Mouse (Mus musculus) embryonic fibroblast, embryonic 13.5 days (primary cell): ENCODE results near the gene Spop. TPM values are rescaled to one million over a fixed set of nuclear protein-coding genes. Genes with fewer than 3 reads are reported as not detected.

Source experiments
- H3K27ac ChIP-seq: 2 replicates; pipeline ENCODE4 v1.5.1; 2012; ENCODE audit warnings: low read length, control low read depth, inconsistent platforms; ENCODE audit not compliant: insufficient read depth
- H3K4me1 ChIP-seq: 2 replicates; pipeline ENCODE4 v1.6.1; 2011; ENCODE audit warnings: low read length; ENCODE audit not compliant: control insufficient read depth, insufficient read depth
- H3K4me3 ChIP-seq: 2 replicates; pipeline ENCODE4 v1.5.1; 2011; ENCODE audit warnings: mild to moderate bottlenecking, control low read depth, low read length; ENCODE audit not compliant: insufficient read depth
- CTCF ChIP-seq: IDR thresholded peaks from 2 replicates; pipeline ENCODE4 v1.5.1; 2011; ENCODE audit warnings: mild to moderate bottlenecking, control low read depth, low read length, moderate library complexity, borderline replicate concordance; ENCODE audit not compliant: insufficient read depth
- POLR2A ChIP-seq: IDR thresholded peaks from 2 replicates; pipeline ENCODE4 v1.6.1; 2011; ENCODE audit warnings: low read depth, mild to moderate bottlenecking, control low read depth, low read length, moderate library complexity
- polyA plus RNA-seq: library from polyadenylated mRNA; stranded (reverse); fragments of >200 nt; gene quantifications from 2 replicates; pipeline ENCODE4 v1.2.4, GENCODE M21; 2011; ENCODE audit warnings: low read depth; ENCODE audit not compliant: missing spikeins, insufficient read length

Spop gene
- 122 and 155 TPM in 2 replicates for polyA plus RNA-seq

GRCm38 (mm10) chr11:95413641-95414535 lies at the start of gene Spop:
Gene Spop, plus strand, starts transcription at chr11:95414080.
- peak within 1 kb of the TSS; percentile 47 for H3K4me3 ChIP-seq
- H3K4me1 ChIP-seq = peaks cover 5% of the 10 kb centered on the region

DNA sequence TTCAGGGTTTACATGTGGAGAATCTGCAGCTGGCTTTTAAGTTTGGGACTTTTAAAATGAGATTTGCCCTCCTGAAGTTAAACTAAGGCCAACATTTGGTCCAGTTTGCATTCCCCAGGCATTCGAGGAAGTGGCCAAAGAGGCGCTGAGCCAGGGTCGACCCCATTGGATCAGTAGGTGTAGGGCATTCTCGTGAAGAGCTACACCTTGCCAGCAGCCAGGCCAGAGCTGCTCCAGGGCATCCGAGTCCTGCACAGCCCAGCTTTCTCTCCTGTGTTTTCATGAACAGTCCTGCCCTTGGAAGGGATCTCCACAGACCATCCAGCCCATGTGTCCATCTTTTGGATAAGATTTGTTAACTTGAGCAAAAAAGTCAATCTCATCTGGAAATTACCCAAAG lies 49.5 kb upstream of the Spop start:
- H3K27ac ChIP-seq = no peak overlapping the region
- no peak overlapping the region for H3K4me3 ChIP-seq
- TF ChIP-seq POLR2A = no peak
- no peak for TF ChIP-seq CTCF
- no peaks in the 10 kb centered on the region for H3K4me1 ChIP-seq

More at GRCm38 (mm10) chr11:95413641-95414535, at the start of gene Spop:
- H3K27ac ChIP-seq = peak within 1 kb of the TSS; percentile 88
- TF ChIP-seq CTCF (no peak), POLR2A (peak; percentile 75; the same call in 1 of the 2 replicates)

GRCm38 (mm10) chr11:95365596-95365995 lies 48.3 kb upstream of the Spop start:
- Histone ChIP-seq H3K27ac (no peak overlapping the region), H3K4me1 (no peaks in the 10 kb centered on the region), H3K4me3 (no peak overlapping the region)
- TF ChIP-seq CTCF (no peak), POLR2A (no peak)

DNA sequence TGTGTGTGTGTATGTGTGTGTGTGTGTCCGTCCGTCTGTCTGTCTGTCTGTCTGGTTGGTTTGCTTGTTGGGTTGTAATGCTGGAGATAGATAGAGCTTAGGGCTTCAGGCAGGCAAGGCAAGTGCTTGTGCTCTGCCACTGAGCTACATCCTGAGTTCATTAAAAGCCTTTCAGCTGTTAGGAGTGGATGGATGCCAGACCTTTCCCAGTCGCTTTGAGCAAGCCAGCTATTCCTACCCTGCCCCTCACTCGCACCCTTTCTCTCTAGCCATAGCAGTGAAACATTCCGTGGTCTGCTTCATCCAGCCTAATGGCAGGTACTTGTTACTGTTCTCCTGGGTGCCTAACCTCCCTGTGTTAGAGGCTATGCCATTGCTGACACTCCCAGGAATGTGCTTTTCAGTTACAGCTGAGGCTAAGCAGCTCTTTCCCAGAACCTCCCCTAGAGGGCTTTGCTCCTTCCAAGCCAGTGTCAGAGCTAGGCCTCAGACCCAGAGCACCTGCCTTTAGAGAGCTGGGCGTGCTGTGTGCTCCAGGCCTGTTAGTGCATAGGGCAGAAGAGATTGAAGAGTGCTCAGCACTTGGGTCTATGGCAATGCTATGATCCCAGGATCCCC lies 47.5 kb upstream of the Spop start:
- Histone ChIP-seq H3K4me3 (no peak overlapping the region), H3K4me1 (no peaks in the 10 kb centered on the region), H3K27ac (no peak overlapping the region)
- TF ChIP-seq POLR2A (no peak), CTCF (no peak)

DNA sequence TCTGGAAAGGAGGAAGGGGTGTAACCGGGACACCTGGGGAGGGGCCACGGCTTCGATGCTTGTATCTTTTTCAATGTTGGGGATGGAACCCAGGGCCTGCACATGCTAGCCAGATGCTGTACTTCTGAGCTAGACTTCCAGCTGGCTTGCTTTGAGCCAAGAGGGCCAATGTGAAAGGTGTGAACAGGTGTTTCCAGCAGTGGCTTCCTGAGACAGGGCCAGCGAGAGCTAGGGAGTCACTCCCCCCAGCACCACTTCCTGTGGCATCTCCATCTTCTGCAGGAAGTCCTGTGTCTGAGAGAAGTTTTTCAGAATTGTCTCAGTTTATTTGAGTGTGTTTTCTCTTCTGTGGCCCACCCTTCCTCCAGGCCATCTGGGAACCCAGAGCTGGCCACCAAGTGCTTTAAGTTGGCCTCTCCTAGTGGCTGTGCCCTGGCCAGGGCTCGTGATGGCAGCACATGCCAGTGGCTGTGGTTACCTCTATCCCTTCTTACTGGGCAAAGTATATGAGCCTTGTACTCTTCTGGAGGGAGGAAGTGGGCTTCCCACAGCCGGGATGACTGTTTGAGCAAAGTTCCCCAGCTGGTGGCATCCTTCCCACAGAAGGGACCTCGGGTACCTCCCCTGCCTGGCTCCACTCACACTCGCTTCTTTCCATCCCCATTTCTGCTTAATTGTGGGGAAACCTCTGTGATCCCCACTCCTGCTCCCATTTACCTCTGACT lies 46.7 kb upstream of the Spop start:
- Histone ChIP-seq H3K27ac (no peak overlapping the region), H3K4me3 (no peak overlapping the region), H3K4me1 (no peaks in the 10 kb centered on the region)
- no peak for TF ChIP-seq POLR2A
- TF ChIP-seq CTCF = no peak

- TF ChIP-seq POLR2A (no peak), CTCF (no peak)
- no peaks in the 10 kb centered on the region for H3K4me1 ChIP-seq
- no peak overlapping the region for H3K27ac ChIP-seq
- H3K4me3 ChIP-seq = no peak overlapping the region
Measured at GRCm38 (mm10) chr11:95368231-95368823, 45.6 kb upstream of the Spop start.

DNA sequence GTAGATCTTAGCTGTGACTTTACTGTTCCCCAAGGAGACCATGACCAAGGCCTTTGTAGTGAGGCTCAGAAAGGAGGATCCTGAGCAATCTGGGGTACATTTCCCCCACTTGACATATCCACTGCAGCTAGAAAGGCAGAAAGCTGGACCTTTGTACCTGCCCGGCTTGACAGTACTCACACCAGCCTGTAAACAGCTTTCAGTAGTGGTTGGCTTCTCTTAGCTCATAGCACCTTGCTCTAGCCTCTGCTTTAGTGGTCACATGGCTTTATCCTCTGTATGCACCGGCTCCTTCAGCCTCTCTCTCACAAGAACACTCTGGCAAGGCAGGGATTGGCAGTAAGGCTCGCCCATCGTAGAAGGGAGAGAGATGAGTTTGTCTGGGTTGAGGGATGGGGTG lies 45.0 kb upstream of the Spop start:
- no peak for TF ChIP-seq POLR2A
- TF ChIP-seq CTCF = no peak
- no peak overlapping the region for H3K27ac ChIP-seq
- H3K4me1 ChIP-seq = no peaks in the 10 kb centered on the region
- no peak overlapping the region for H3K4me3 ChIP-seq

DNA sequence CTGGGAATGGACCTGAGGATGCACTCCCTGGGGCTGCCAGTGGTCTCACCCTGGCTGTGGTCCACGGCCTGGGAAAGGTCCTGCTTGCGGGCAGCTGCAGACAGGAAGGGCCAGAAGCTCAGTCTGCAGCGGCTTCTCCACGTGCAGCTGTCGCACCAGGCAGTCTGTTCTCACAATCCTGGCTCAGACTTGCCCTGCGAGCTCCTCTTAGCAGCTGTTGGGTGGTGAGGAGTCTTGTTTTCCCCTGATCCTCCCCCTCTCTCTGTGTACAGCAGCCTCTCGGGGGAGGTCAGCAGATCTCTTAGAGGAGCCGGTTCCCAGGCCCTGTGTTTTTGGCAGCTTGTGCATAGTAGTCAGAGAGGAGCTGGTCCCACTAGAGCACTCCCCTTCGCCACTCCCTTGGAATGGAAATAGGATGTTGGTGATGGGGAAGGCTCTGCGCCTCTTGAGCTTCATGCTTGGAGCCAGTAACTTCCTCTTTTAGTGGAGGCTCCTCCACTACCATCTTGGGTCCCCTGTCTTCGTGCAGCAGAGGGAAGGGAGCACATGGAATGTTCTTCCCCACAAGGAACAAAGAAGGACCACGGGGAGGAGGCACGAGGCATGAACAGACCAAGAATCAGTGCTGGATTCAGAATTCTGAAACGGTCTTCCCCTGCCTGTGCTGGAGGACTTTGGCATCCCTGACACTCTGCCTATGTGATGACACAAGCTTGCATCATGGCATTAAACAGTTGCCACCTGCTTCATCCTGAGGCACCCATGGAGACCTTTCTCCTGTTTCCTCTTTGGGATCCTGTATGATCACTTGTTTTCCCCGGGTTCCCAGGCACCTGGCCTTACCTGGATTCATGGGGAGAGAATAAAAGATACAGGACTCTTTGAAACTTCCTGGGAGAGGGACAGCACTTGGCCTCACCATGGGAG lies 43.7 kb upstream of the Spop start:
- no peak overlapping the region for H3K4me3 ChIP-seq
- no peak overlapping the region for H3K27ac ChIP-seq
- H3K4me1 ChIP-seq = no peaks in the 10 kb centered on the region
- TF ChIP-seq POLR2A (no peak), CTCF (no peak)

DNA sequence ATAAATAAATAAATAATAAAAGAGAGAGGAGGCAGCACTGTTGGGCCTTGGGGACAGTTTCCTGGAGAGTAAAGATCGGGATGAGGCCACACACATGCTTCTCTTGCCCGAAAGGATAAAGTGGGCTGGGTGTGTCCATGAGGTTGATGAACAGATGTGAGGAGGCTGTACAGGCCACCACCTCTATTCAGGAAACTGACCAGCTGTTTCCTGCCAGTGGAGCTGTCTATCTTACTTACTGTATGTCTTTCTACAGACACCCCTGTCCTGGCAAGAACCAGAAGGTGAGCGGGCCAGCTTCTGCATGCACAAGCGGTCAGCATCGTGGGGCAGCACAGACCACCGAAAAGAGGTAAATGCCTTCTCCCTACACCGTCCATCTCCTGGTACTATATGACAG lies 42.7 kb upstream of the Spop start:
- Histone ChIP-seq H3K4me1 (no peaks in the 10 kb centered on the region), H3K27ac (no peak overlapping the region), H3K4me3 (no peak overlapping the region)
- TF ChIP-seq POLR2A (no peak), CTCF (no peak)

DNA sequence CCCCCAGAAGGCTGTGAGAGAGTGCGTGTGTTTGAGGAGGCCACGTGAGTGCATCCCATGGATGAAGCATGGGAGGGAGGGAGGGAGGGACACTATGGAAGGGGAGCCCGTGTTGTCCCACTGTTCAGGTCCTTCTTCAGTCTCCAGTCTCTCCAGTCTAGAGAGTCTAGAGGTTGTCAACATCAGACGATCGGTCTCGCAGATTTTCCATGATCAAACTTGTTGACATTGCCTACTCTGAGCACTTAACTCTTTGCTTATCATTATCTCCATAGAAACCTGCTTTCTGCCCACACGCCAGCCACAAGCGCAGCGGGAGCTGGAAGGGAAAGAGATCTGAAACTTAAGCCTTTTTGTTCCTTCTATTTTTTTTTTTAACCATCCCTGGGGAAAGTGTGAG lies 35.0 kb upstream of the Spop start:
- Histone ChIP-seq H3K4me1 (no peaks in the 10 kb centered on the region), H3K27ac (peak overlapping the region; percentile 27; the same call in 1 of the 2 replicates), H3K4me3 (no peak overlapping the region)
- TF ChIP-seq CTCF = no peak
- TF ChIP-seq POLR2A = no peak
